Mouse (Mus musculus) megakaryocyte, embryonic 14.5 days (primary cell): ENCODE data around the gene Antxr1.

ENCODE experiments used
- FLI1 ChIP-seq: IDR thresholded peaks from 2 replicates; pipeline ENCODE4 v1.6.1; 2012; ENCODE audit warnings: low read length, inconsistent platforms, mixed read lengths
- GATA1 ChIP-seq: IDR thresholded peaks from 3 replicates; pipeline ENCODE4 v1.6.1; 2012; ENCODE audit warnings: mixed read lengths, low read length, inconsistent platforms, borderline replicate concordance

- TF ChIP-seq GATA1 (no peak), FLI1 (no peak)
Observed at GRCm38 (mm10) chr6:87384761-87385160, 49.1 kb upstream of the Antxr1 start.
